Mouse (Mus musculus) urinary bladder, postnatal 25 days (tissue): ENCODE results near the gene Iscu.

Source experiments
- DNase-seq: peaks from one replicate; pipeline ENCODE4 v3.0.0; 2022; ENCODE audit warnings: low spot score

Iscu gene

GRCm38 (mm10) chr5:113815638-113816152, 43.1 kb downstream of the Iscu start:
- DNase-seq = peak; percentile 80

GRCm38 (mm10) chr5:113818572-113818971, 46.0 kb downstream of the Iscu start:
- no peak for DNase-seq

GRCm38 (mm10) chr5:113824228-113824627, 51.7 kb downstream of the Iscu start:
- no peak for DNase-seq

GRCm38 (mm10) chr5:113825558-113825957, 53.0 kb downstream of the Iscu start:
- DNase-seq = no peak

GRCm38 (mm10) chr5:113826619-113827018, 54.1 kb downstream of the Iscu start:
- DNase-seq = no peak
